Mouse (Mus musculus) CH12F3 (cell line): Measurements from ENCODE around the gene Otud7a.

Source experiments
- in situ Hi-C: fragments of 300-500 bp; cut with MboI; formaldehyde crosslinking; loops from 2 replicates; pipeline ENCODE4 v1.14.3; 2020; ENCODE audit warnings: low sequenced_read_pairs

Otud7a gene

GRCm38 (mm10) chr7:63762529-63762928 lies 318.0 kb downstream of the Otud7a start:
- in situ Hi-C loops: no loop called here

GRCm38 (mm10) chr7:63768398-63769029 lies 324.0 kb downstream of the Otud7a start:
- in situ Hi-C loops: no loop called here

GRCm38 (mm10) chr7:63773268-63773667 lies 328.7 kb downstream of the Otud7a start:
- in situ Hi-C loops: no loop called here

- in situ Hi-C loops: no loop called here
These were observed 329.7 kb downstream of the Otud7a start for GRCm38 (mm10) chr7:63774291-63774690.

- in situ Hi-C loops: no loop called here
These were observed 332.8 kb downstream of the Otud7a start for GRCm38 (mm10) chr7:63777328-63777727.

- in situ Hi-C loops: no loop called here
These were observed 336.3 kb downstream of the Otud7a start for GRCm38 (mm10) chr7:63780821-63781220.

GRCm38 (mm10) chr7:63789743-63790142 lies 345.2 kb downstream of the Otud7a start:
- in situ Hi-C loops: no loop called here

GRCm38 (mm10) chr7:63796001-63796632 lies 351.6 kb downstream of the Otud7a start:
- in situ Hi-C loops: no loop called here

GRCm38 (mm10) chr7:63798446-63798845 lies 353.9 kb downstream of the Otud7a start:
- in situ Hi-C loops: no loop called here

GRCm38 (mm10) chr7:63799304-63799703 lies 354.8 kb downstream of the Otud7a start:
- in situ Hi-C loops: no loop called here

GRCm38 (mm10) chr7:63802751-63803150 lies 358.2 kb downstream of the Otud7a start:
- in situ Hi-C loops: no loop called here
